Mouse (Mus musculus): ENCODE data around the gene Nfib. TPM values are rescaled to one million over a fixed set of nuclear protein-coding genes. Genes with fewer than 3 reads are reported as not detected.

Nfib gene
- polyA plus RNA-seq, 1 experiment: 3.9 TPM

DNA sequence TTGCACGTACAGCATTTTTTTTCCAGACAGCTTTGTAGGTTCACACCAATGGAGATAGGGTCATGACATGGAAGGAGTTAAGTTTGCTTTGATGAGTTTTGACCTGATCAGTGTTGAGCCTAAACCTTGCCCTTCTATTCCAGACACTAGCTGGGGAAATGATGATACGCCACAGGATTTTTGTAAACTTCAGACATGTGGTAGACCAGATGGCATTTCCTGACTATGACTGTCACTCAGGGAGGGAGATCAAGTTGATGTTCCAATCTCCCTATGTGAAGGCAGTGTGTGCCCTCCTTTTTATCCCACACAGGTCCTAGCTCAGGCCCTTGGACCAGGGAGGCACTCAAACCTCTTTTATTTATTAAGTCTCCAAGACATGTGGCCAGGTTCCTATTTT lies 29.4 kb downstream of the Nfib start:
- no peak for TF ChIP-seq POLR2A (IDR thresholded peaks at IDR 0.05; ENCODE audit: control insufficient read depth, extremely low read depth, insufficient read depth, low read length, poor library complexity)
- no peak for TF ChIP-seq CTCF (IDR thresholded peaks at IDR 0.05; ENCODE audit: borderline replicate concordance, control insufficient read depth, extremely low read depth, insufficient read depth, low read length, poor library complexity)
- 100% methylated on average over 2 of the region's 2 CpGs for WGBS
- H3K4me1 ChIP-seq (replicated peaks; ENCODE audit: control insufficient read depth, insufficient read depth, low read length): no peaks in the 10 kb centered on the region
- no peaks in the 10 kb centered on the region for H3K27me3 ChIP-seq (ENCODE audit: control insufficient read depth, insufficient read depth, low read length)
- H3K36me3 ChIP-seq (ENCODE audit: control insufficient read depth, insufficient read depth, low read length): no peaks in the 10 kb centered on the region
- no peak overlapping the region for H3K4me3 ChIP-seq (ENCODE audit: control insufficient read depth, insufficient read depth, low read length)
- DNase-seq: no peak
- H3K27ac ChIP-seq (ENCODE audit: control insufficient read depth, insufficient read depth, low read length): no peak overlapping the region

DNA sequence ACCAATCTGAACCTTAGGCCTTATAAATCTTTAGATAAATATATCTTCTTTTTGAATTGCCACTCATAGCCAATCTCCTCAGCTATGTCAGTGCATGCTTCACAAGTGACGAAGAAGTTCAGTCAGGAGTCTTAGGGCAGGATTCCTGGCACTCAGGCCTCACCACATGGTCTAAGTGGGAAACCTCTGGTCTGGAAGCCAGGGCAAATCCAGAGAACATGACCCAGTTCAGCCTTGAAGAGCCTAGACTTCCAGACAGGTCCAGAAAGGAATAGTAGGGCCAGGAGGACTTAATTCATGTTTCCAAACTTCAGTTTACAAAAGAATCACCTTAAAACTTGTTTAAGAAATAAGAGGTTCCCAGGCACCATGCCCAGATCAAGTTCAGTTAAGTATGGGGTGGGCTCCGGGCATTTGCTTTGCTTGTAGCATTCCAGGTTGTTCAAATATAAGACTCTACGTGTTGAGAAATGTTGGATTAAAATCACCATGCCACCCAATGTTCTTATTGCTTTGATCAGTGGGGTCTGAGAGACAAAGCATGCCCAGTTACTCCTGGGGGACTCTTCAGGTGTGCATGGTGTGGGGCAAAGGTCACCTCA lies 38.2 kb downstream of the Nfib start:
- Histone ChIP-seq H3K4me1 (replicated peaks; ENCODE audit: control insufficient read depth, insufficient read depth, low read length) (no peaks in the 10 kb centered on the region), H3K27ac (ENCODE audit: control insufficient read depth, insufficient read depth, low read length) (no peak overlapping the region), H3K27me3 (ENCODE audit: control insufficient read depth, insufficient read depth, low read length) (no peaks in the 10 kb centered on the region), H3K4me3 (ENCODE audit: control insufficient read depth, insufficient read depth, low read length) (no peak overlapping the region), H3K36me3 (ENCODE audit: control insufficient read depth, insufficient read depth, low read length) (no peaks in the 10 kb centered on the region)
- 91% methylated on average over 3 of the region's 3 CpGs for WGBS
- TF ChIP-seq POLR2A (IDR thresholded peaks at IDR 0.05; ENCODE audit: control insufficient read depth, extremely low read depth, insufficient read depth, low read length, poor library complexity) (no peak), CTCF (IDR thresholded peaks at IDR 0.05; ENCODE audit: borderline replicate concordance, control insufficient read depth, extremely low read depth, insufficient read depth, low read length, poor library complexity) (no peak)
- no peak for DNase-seq

DNA sequence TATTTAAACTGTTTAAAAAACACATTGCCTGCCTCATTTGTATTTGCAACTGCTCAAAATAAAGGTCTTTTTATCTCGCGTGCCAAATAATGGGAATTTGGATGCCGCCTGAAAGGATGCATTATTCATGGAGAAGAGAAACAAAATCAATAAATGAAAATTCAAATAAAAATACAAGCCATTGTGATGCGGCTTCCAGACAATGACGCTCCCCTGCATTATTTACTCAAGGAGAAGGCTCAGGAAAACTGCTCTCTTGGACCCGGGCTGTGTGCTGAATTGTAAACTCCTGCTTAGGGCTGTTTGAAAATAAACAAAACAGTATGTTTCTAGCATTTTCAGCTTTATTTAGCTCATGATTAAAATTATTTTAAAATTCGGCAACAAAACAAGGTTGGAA lies 41.1 kb downstream of the Nfib start:
- no peak for DNase-seq
- TF ChIP-seq CTCF (IDR thresholded peaks at IDR 0.05; ENCODE audit: borderline replicate concordance, control insufficient read depth, extremely low read depth, insufficient read depth, low read length, poor library complexity) (no peak), POLR2A (IDR thresholded peaks at IDR 0.05; ENCODE audit: control insufficient read depth, extremely low read depth, insufficient read depth, low read length, poor library complexity) (no peak)
- Histone ChIP-seq H3K4me1 (replicated peaks; ENCODE audit: control insufficient read depth, insufficient read depth, low read length) (no peaks in the 10 kb centered on the region), H3K36me3 (ENCODE audit: control insufficient read depth, insufficient read depth, low read length) (no peaks in the 10 kb centered on the region), H3K27me3 (ENCODE audit: control insufficient read depth, insufficient read depth, low read length) (no peaks in the 10 kb centered on the region), H3K27ac (ENCODE audit: control insufficient read depth, insufficient read depth, low read length) (no peak overlapping the region), H3K4me3 (ENCODE audit: control insufficient read depth, insufficient read depth, low read length) (no peak overlapping the region)
- WGBS: 96% methylated on average over 7 of the region's 7 CpGs

DNA sequence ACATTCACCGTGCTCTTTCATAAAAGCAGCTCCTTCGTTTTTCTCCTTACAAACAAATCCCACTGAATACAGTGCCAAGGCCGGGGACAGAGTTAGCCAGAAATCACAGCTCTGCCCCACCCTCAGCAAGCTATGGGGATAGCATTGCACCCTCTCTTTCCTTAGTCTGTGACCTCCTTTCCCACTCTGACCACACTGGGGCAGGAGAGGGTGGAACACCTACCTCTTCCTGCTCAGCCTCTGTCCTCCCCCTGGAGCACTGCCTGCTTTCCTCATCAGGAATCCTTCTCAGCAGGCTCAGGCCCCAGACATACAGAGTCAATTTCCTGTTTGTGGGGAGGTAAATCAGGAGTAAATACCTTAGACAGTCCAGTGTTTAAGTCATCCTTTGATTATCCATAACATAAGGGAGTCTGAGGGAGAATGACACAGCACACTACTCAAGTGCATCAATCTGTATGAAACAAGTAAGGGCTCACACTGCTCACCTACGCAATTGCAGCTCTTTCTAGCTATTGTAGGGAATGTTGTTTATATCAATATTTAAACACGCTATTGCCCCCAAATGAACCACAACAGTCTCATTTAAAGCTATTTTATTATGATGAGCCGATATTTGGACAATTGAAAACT lies 41.7 kb downstream of the Nfib start:
- Histone ChIP-seq H3K27me3 (ENCODE audit: control insufficient read depth, insufficient read depth, low read length) (no peaks in the 10 kb centered on the region), H3K27ac (ENCODE audit: control insufficient read depth, insufficient read depth, low read length) (no peak overlapping the region), H3K4me3 (ENCODE audit: control insufficient read depth, insufficient read depth, low read length) (no peak overlapping the region), H3K4me1 (replicated peaks; ENCODE audit: control insufficient read depth, insufficient read depth, low read length) (no peaks in the 10 kb centered on the region), H3K36me3 (ENCODE audit: control insufficient read depth, insufficient read depth, low read length) (no peaks in the 10 kb centered on the region)
- DNase-seq: no peak
- TF ChIP-seq POLR2A (IDR thresholded peaks at IDR 0.05; ENCODE audit: control insufficient read depth, extremely low read depth, insufficient read depth, low read length, poor library complexity) (no peak), CTCF (IDR thresholded peaks at IDR 0.05; ENCODE audit: borderline replicate concordance, control insufficient read depth, extremely low read depth, insufficient read depth, low read length, poor library complexity) (no peak)
- 93% methylated on average over 6 of the region's 6 CpGs for WGBS

DNA sequence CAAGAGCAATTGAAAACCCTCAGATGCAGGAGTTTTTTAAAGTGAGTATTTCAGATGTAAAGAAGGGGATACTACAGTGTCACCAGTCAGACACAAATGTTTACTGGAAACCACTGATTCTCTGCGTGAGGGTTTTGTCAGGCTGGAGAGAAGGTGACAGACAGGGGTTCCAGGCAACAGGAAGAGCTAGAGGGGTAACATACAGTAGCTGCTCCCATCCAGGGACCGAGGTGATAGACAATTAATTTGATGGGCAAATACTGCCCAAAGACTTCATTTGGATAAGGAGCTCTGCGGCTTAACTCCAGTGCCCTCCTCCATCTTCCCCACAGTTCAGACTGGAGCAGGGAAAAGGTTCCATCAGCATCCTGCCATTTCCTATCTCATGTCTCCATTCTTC lies 42.9 kb downstream of the Nfib start:
- 83% methylated on average over 3 of the region's 3 CpGs for WGBS

DNA sequence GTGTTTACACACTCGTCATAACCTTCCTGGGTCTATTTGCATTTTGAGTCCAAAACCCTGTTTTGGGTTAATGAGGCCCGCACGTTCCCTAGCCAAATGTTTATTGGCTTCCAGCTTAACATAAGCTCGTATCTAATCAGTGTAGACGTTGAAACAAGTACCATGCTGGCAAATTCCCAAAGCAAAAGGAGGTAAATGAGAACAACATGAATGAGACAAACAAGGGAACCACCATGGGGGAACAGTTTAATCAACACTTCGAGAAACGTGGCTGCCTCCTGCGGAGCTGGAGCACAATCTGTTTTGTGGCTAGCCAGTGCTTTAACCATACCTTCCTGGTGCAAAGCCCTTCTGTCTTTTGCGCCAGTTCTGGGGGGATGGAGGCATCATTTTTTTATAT lies 43.3 kb downstream of the Nfib start:
- Histone ChIP-seq H3K4me3 (ENCODE audit: control insufficient read depth, insufficient read depth, low read length) (no peak overlapping the region), H3K27me3 (ENCODE audit: control insufficient read depth, insufficient read depth, low read length) (no peaks in the 10 kb centered on the region), H3K4me1 (replicated peaks; ENCODE audit: control insufficient read depth, insufficient read depth, low read length) (no peaks in the 10 kb centered on the region), H3K36me3 (ENCODE audit: control insufficient read depth, insufficient read depth, low read length) (no peaks in the 10 kb centered on the region), H3K27ac (ENCODE audit: control insufficient read depth, insufficient read depth, low read length) (no peak overlapping the region)
- 63% methylated on average over 9 of the region's 9 CpGs for WGBS
- no peak for DNase-seq
- TF ChIP-seq POLR2A (IDR thresholded peaks at IDR 0.05; ENCODE audit: control insufficient read depth, extremely low read depth, insufficient read depth, low read length, poor library complexity) (no peak), CTCF (IDR thresholded peaks at IDR 0.05; ENCODE audit: borderline replicate concordance, control insufficient read depth, extremely low read depth, insufficient read depth, low read length, poor library complexity) (no peak)

More for the DNA sequence above, 42.9 kb downstream of the Nfib start:
- no peaks in the 10 kb centered on the region for H3K4me1 ChIP-seq (replicated peaks; ENCODE audit: control insufficient read depth, insufficient read depth, low read length)
- H3K27ac ChIP-seq (ENCODE audit: control insufficient read depth, insufficient read depth, low read length): no peak overlapping the region
- no peak for DNase-seq
- H3K27me3 ChIP-seq (ENCODE audit: control insufficient read depth, insufficient read depth, low read length): no peaks in the 10 kb centered on the region
- no peak overlapping the region for H3K4me3 ChIP-seq (ENCODE audit: control insufficient read depth, insufficient read depth, low read length)
- no peaks in the 10 kb centered on the region for H3K36me3 ChIP-seq (ENCODE audit: control insufficient read depth, insufficient read depth, low read length)
- no peak for TF ChIP-seq CTCF (IDR thresholded peaks at IDR 0.05; ENCODE audit: borderline replicate concordance, control insufficient read depth, extremely low read depth, insufficient read depth, low read length, poor library complexity)

DNA sequence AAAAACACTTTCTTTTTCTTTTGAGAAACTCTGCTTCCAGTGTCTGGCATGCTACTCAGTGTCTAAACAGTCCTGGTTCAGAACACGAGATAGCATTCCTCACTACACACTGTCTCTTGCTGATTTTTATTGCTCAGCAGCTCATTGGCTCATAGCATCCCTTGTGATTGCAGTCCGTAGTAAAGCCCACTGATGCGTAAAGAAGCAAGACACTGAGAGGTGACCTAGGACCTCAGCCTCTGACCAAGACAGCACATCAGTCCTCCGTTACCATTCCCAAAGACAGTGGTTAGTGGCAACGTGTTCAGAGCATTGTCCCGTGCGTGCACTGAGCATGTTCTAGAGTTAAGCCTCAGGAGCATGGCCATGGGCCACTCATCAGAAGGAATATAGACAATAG lies 44.3 kb downstream of the Nfib start:
- Histone ChIP-seq H3K27me3 (ENCODE audit: control insufficient read depth, insufficient read depth, low read length) (no peaks in the 10 kb centered on the region), H3K27ac (ENCODE audit: control insufficient read depth, insufficient read depth, low read length) (no peak overlapping the region), H3K4me1 (replicated peaks; ENCODE audit: control insufficient read depth, insufficient read depth, low read length) (no peaks in the 10 kb centered on the region), H3K4me3 (ENCODE audit: control insufficient read depth, insufficient read depth, low read length) (no peak overlapping the region), H3K36me3 (ENCODE audit: control insufficient read depth, insufficient read depth, low read length) (no peaks in the 10 kb centered on the region)
- DNase-seq: no peak
- 96% methylated on average over 7 of the region's 7 CpGs for WGBS
- no peak for TF ChIP-seq POLR2A (IDR thresholded peaks at IDR 0.05; ENCODE audit: control insufficient read depth, extremely low read depth, insufficient read depth, low read length, poor library complexity)
- TF ChIP-seq CTCF (IDR thresholded peaks at IDR 0.05; ENCODE audit: borderline replicate concordance, control insufficient read depth, extremely low read depth, insufficient read depth, low read length, poor library complexity): no peak

Measured in thymus, adult 2 months (tissue).